Mouse (Mus musculus) forebrain, embryonic 14.5 days (tissue): Measurements from ENCODE around the gene Trim5. TPM values are rescaled to one million over a fixed set of nuclear protein-coding genes. Genes with fewer than 3 reads are reported as not detected.
"Not testable (repeated sequence)": the region's sequence is repeated elsewhere in the genome, so short reads cannot be mapped to it uniquely, and the experiment has no call there.

ENCODE experiments used
- ATAC-seq: fragments of 200-750 bp; cut with Nextera tagmentation; 2 replicates; pipeline ENCODE4 v1.8.0; 2017; ENCODE audit warnings: mild to moderate bottlenecking, moderate library complexity
- DNase-seq: peaks from one replicate; pipeline ENCODE4 v3.0.0-alpha.2; 2015; ENCODE audit warnings: low spot score
- H3K27ac ChIP-seq: fragments of 300-500 bp; sonication (generic); 2 replicates; pipeline ENCODE4 v1.5.1; 2014; ENCODE audit warnings: low read depth, mild to moderate bottlenecking, control low read depth, low read length, moderate library complexity
- H3K27me3 ChIP-seq: fragments of 300-500 bp; sonication (generic); replicated peaks from 2 replicates; pipeline ENCODE4 v1.6.1; 2014; ENCODE audit warnings: low read length, control low read depth, mixed read lengths; ENCODE audit not compliant: control insufficient read depth, insufficient read depth
- H3K36me3 ChIP-seq: fragments of 300-500 bp; sonication (generic); 2 replicates; pipeline ENCODE4 v1.6.1; 2014; ENCODE audit warnings: low read length, control low read depth; ENCODE audit not compliant: control insufficient read depth, insufficient read depth
- H3K4me1 ChIP-seq: fragments of 300-500 bp; sonication (generic); 2 replicates; pipeline ENCODE4 v1.6.1; 2014; ENCODE audit warnings: antibody characterized with exemption, low read length, control low read depth; ENCODE audit not compliant: control insufficient read depth, insufficient read depth
- H3K4me2 ChIP-seq: fragments of 300-500 bp; sonication (generic); 2 replicates; pipeline ENCODE4 v1.6.1; 2014; ENCODE audit warnings: mild to moderate bottlenecking, control low read depth, low read length
- H3K4me3 ChIP-seq: fragments of 300-500 bp; sonication (generic); 2 replicates; pipeline ENCODE4 v1.5.1; 2014; ENCODE audit warnings: low read depth, low read length, control low read depth
- H3K9ac ChIP-seq: fragments of 300-500 bp; sonication (generic); 2 replicates; pipeline ENCODE4 v1.6.1; 2014; ENCODE audit warnings: mild to moderate bottlenecking, low read length, control low read depth, moderate library complexity
- H3K9me3 ChIP-seq: fragments of 300-500 bp; sonication (generic); replicated peaks from 2 replicates; pipeline ENCODE4 v1.6.1; 2016; ENCODE audit warnings: low read length, control low read depth, mixed read lengths; ENCODE audit not compliant: control insufficient read depth
- WGBS: fragments of 180-500 bp; shearing (Covaris S2); extraction: QIAGEN DNeasy Blood & Tissue Kit; methylation state at CpG from one replicate; pipeline ENCODE4 v1.1.7; 2014; 5-methylcytosine and 5-hydroxymethylcytosine counted together
- polyA plus RNA-seq: library from polyadenylated mRNA; unstranded; fragments of >200 nt; fragmentation: Nextera tagmentation; extraction: Ambion mirVana; gene quantifications from 2 replicates; pipeline ENCODE4 v1.2.1, GENCODE M21; 2014

The Trim5 gene
- 0.07 TPM in 1 of 2 replicates, not detected in the other for polyA plus RNA-seq

DNA sequence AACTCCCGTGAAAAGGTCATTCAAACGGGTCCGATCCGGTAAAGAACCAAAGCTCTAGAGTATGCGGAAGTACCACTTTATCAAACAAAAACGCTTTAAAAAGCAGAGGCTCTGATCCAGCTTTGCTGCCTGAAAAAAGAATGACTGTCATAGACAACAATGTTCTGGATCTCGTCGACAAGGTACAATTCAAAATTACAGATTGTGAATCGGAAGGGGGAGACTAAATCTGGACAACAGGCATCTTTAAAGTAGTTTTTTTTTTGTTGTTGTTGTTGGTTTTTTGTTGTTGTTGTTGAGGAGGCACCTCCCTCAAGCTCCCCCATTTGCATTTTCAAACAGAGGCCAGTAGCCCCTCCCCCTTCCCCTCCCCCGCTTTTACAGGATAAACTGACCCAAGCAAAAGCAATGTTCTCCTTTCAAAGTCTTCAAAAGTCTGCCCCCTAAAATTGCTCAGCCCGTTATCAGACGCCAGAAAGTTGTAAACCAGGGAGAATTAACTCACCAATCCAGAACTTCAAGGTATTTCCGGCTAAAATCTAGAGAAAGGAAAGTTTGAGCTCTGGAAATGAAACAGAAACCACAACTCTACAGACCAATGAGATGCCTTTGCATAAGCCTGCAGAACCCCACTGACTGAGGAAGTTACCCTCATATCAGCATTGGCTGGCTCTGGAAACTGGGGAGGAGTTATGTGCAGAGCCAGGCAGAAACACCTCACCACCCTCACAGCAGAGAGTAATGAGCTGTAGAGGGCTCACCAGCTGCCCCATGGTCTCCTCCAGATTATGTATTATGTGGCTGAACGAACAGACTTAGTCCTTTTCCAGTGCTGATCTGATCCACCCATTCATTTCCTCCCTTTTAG, at the start of gene Trim5:
Trim5 (minus strand) TSS at position 519 of the 868 bp plus-strand sequence.
- ATAC-seq, H3K27me3 ChIP-seq: not testable (repeated sequence)
- WGBS: 49% methylated on average over 14 of the region's 14 CpGs

DNA sequence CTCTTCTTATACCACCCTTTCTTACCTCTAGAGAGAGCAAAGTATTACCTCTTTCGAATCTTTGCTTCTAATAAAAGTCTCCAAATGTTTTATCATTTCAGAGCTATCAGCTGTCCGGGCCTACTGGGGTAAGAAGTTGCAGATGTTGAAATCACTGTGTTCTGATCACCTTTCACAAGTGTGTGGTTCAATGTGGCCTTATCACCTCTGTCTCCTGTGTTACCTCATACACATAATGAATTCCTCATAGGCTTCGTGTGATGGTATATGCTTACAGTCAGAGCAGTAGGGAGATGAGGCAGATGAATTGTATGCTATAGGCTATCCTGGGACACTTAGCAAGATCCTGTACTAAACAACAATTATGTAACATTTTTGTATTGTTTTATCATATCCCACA, 47.7 kb upstream of the Trim5 start:
- not testable (repeated sequence) for DNase-seq, H3K27me3 ChIP-seq, ATAC-seq, H3K4me3 ChIP-seq, H3K4me2 ChIP-seq, H3K4me1 ChIP-seq, H3K27ac ChIP-seq, H3K36me3 ChIP-seq, H3K9ac ChIP-seq, H3K9me3 ChIP-seq
- 94% methylated on average over 3 of the region's 3 CpGs for WGBS

More for the DNA sequence above, at the start of gene Trim5:
- not testable (repeated sequence) for H3K9ac ChIP-seq, H3K4me1 ChIP-seq, H3K9me3 ChIP-seq, DNase-seq, H3K4me2 ChIP-seq, H3K36me3 ChIP-seq, H3K4me3 ChIP-seq, H3K27ac ChIP-seq

DNA sequence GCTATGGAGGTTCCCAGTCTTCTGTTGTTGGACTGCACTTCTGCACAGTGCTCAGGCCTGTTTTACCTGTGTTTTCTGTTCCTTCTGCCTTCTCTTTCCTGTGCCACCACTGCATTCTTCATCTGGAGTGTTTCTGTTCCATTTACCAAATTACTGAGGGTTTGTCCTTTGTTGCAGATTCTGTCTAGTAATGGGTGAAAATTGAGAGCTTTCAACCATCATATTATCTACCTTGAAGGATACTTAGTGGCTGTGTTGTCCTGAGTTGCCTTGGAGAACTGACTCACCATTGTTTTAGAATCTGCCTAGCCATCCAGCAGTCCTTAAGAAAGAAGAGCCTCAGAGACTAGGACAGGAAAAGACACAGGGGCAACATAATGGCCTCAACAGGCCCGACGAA, 41.3 kb upstream of the Trim5 start, which contains the start of gene Trim34b:
Trim34b (plus strand) TSS at position 301 of the 400 bp plus-strand sequence.
- not testable (repeated sequence) for H3K4me2 ChIP-seq, H3K27me3 ChIP-seq, DNase-seq, H3K27ac ChIP-seq, H3K4me3 ChIP-seq, H3K9ac ChIP-seq, ATAC-seq, H3K4me1 ChIP-seq, H3K36me3 ChIP-seq, H3K9me3 ChIP-seq
- 92% methylated on average over 2 of the region's 2 CpGs for WGBS

DNA sequence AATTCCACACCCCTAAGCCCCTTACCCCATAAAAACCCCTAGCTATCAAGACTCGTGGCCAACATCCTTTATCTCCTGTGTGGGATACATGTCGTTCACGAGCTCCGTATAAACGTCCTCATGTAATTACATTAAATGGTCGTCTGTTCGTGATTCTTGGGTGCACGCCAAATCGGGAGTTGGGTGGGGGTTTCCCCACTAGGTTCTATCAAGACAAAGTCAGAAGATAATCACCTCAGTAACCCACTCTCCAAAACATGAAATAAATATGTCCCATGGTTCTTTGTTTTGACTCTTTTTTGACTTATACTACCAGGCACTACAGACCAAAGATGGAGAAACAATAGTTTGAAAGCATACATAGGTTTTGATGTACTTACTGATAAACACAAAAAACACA, 34.1 kb upstream of the Trim5 start:
- Histone ChIP-seq H3K4me2 (no peak overlapping the region), H3K36me3 (no peaks in the 10 kb centered on the region), H3K9me3 (no peaks in the 10 kb centered on the region), H3K9ac (no peak overlapping the region), H3K4me3 (no peak overlapping the region), H3K27me3 (no peaks in the 10 kb centered on the region), H3K27ac (no peak overlapping the region), H3K4me1 (no peaks in the 10 kb centered on the region)
- ATAC-seq (no peak), DNase-seq (no peak)
- WGBS: 82% methylated on average over 9 of the region's 9 CpGs

DNA sequence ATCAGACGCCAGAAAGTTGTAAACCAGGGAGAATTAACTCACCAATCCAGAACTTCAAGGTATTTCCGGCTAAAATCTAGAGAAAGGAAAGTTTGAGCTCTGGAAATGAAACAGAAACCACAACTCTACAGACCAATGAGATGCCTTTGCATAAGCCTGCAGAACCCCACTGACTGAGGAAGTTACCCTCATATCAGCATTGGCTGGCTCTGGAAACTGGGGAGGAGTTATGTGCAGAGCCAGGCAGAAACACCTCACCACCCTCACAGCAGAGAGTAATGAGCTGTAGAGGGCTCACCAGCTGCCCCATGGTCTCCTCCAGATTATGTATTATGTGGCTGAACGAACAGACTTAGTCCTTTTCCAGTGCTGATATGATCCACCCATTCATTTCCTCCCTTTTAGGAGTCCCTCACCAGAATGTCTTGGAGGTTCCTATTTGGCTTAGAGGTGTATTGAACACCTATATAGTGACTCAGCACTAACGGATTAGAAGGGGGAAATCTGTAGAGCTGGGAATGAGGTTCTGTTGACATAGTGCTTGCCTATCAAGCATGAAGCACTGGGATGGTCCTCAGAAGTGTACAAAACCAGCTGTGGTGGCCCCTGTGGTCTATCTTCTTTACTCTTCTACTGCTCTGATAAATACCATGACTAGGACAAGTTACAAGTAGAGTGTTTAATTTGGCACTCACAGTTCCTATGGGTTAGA, 27.6 kb upstream of the Trim5 start, which contains the start of gene Trim12a:
Trim12a (minus strand) TSS at position 98 of the 712 bp plus-strand sequence.
- not testable (repeated sequence) for H3K4me3 ChIP-seq, H3K4me1 ChIP-seq, H3K36me3 ChIP-seq, H3K27ac ChIP-seq, H3K27me3 ChIP-seq, ATAC-seq, H3K9ac ChIP-seq, H3K9me3 ChIP-seq, DNase-seq
- 26% methylated on average over 4 of the region's 4 CpGs for WGBS
- peak within 1 kb of the TSS; percentile 6; the same call in 1 of the 2 replicates for H3K4me2 ChIP-seq

DNA sequence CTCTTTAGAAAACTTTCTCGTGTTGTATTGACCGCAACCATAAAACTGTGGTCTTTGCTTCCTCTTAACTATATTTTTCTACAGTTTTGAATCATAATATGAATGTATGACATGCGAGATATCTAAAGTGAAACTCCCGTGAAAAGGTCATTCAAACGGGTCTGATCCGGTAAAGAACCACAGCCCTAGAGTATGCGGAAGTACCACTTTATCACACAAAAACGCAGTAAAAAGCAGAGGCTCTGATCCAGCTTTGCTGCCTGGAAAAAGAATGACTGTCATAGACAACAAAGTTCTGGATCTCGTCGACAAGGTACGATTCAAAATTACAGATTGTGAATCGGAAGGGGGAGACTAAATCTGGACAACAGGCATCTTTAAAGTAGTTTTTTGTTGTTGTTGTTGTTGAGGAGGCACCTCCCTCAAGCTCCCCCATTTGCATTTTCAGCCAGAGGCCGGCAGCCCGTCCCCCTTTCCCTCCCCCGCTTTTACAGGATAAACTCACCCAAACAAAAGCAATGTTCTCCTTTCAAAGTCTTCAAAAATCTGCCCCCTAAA, 27.0 kb upstream of the Trim5 start:
- DNase-seq (no peak), ATAC-seq (no peak)
- H3K27ac ChIP-seq: no peak overlapping the region
- H3K4me3 ChIP-seq: no peak overlapping the region
- no peaks in the 10 kb centered on the region for H3K4me1 ChIP-seq
- H3K36me3 ChIP-seq: no peaks in the 10 kb centered on the region
- H3K27me3 ChIP-seq: no peaks in the 10 kb centered on the region
- H3K9me3 ChIP-seq: no peaks in the 10 kb centered on the region
- 15% methylated on average over 15 of the region's 15 CpGs for WGBS
- H3K4me2 ChIP-seq: peak overlapping the region; percentile 6; the same call in 1 of the 2 replicates
- H3K9ac ChIP-seq: no peak overlapping the region

DNA sequence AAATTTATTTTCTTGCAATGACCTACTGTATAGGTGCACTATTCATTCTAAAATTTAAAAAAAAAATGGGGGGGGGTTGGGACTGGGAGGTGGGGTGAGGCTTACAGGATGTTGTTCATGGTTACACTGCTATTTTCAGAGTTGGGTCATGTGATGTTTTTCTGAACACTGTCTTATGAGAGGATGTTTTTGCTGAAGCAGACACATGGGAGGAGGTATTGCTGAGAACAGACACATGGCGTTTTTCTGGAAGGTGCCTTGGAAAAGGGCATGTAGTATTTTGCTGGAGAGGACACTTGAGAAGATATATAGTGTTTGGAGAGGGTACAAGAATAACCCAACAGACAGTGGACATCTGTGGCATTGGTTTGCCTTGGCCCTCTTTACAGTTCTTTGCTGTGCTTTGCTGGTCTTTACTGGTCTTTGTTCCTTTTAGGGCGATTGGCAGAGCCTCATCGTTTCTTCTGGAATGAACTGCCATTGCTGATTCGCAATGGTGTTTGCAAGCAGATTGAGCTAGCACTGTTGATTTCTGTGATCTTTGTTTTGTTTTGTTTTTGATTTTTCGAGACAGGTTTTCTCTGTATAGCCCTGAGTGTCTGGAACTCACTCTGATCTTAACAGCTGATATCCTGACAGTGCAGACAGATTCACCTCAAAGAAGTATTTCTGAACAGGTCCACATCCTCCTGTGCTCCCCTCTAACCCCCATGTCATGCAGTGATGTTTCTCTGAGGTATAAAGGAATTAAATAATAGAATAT, 3.9 kb upstream of the Trim5 start:
- H3K4me2 ChIP-seq: no peak overlapping the region
- no peaks in the 10 kb centered on the region for H3K9me3 ChIP-seq
- 90% methylated on average over 5 of the region's 5 CpGs for WGBS
- no peak for ATAC-seq
- H3K27me3 ChIP-seq: no peaks in the 10 kb centered on the region
- H3K27ac ChIP-seq: no peak overlapping the region
- H3K4me1 ChIP-seq: no peaks in the 10 kb centered on the region
- DNase-seq: no peak
- H3K4me3 ChIP-seq: no peak overlapping the region
- H3K36me3 ChIP-seq: no peaks in the 10 kb centered on the region
- no peak overlapping the region for H3K9ac ChIP-seq

DNA sequence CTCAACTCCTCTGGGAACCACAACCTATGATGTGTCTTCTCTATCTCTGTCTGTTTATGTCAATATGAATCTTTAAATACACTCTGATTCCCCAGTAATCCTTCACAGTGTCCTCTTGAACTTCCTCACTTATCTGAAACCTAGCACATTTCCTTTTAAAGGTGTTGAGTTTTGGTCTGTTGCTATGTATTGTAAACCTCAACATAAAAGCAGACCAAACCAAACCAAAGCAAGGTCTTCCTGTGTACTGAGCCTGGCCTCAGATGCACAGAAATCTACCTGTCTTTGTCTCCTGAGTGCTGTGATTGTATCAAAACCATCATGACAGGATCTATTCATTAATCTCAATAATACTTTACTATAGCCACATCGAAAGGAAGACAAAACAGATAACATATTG, 2.7 kb upstream of the Trim5 start:
- 87% methylated on average over 1 of the region's 1 CpGs for WGBS
- no peaks in the 10 kb centered on the region for H3K36me3 ChIP-seq
- no peak overlapping the region for H3K9ac ChIP-seq
- ATAC-seq (no peak), DNase-seq (no peak)
- no peak overlapping the region for H3K27ac ChIP-seq
- H3K4me3 ChIP-seq: no peak overlapping the region
- H3K27me3 ChIP-seq: no peaks in the 10 kb centered on the region
- no peaks in the 10 kb centered on the region for H3K9me3 ChIP-seq
- H3K4me2 ChIP-seq: no peak overlapping the region
- no peaks in the 10 kb centered on the region for H3K4me1 ChIP-seq
